Mouse (Mus musculus) CH12.LX (cell line): Measurements from ENCODE around the gene Dicer1. TPM values are rescaled to one million over a fixed set of nuclear protein-coding genes. Genes with fewer than 3 reads are reported as not detected.

Source experiments
- DNase-seq: peaks from one replicate; pipeline ENCODE4 v3.0.0-alpha.2; 2013; ENCODE audit errors: extremely low read depth
- H3K27ac ChIP-seq: 2 replicates; pipeline ENCODE4 v1.5.1; 2012; ENCODE audit warnings: low read depth, mild to moderate bottlenecking, control low read depth, moderate library complexity; ENCODE audit not compliant: insufficient read depth
- H3K27me3 ChIP-seq: replicated peaks from 2 replicates; pipeline ENCODE3; 2012; ENCODE audit warnings: inconsistent platforms
- H3K36me3 ChIP-seq, 2 experiments: replicated peaks in 1 of 2; 2 replicates each; pipeline versions ENCODE3 to v1.6.1; 2012; ENCODE audit warnings: inconsistent platforms in 1 of 2, low read length in 1 of 2, mild to moderate bottlenecking in 1 of 2, mixed read lengths in 1 of 2, moderate library complexity in 1 of 2; ENCODE audit not compliant: control insufficient read depth in 1 of 2, insufficient read depth in 1 of 2
- H3K4me1 ChIP-seq, 2 experiments: 2 replicates each; pipeline ENCODE4 v1.6.1; 2012; ENCODE audit warnings: inconsistent platforms in 1 of 2, moderate library complexity in 1 of 2; ENCODE audit not compliant: insufficient read depth in 2 of 2, control insufficient read depth in 1 of 2
- H3K4me2 ChIP-seq: 2 replicates; pipeline ENCODE4 v1.6.1; 2012; ENCODE audit warnings: low read depth, mild to moderate bottlenecking, control low read depth; ENCODE audit not compliant: poor library complexity, insufficient read depth, severe bottlenecking
- H3K4me3 ChIP-seq, 3 experiments: fragments of 150-350 bp in 1 of 3; sonication (generic) in 1 of 3; replicated peaks in 1 of 3; 2 replicates each; pipeline versions ENCODE3 to v1.5.1; 2011 to 2012; ENCODE audit warnings: low read depth in 2 of 3, low read length in 2 of 3, mild to moderate bottlenecking in 2 of 3, moderate library complexity in 2 of 3, control low read depth in 1 of 3, improper control_type of control experiment in 1 of 3, inconsistent platforms in 1 of 3, mixed read lengths in 1 of 3; ENCODE audit not compliant: poor library complexity in 1 of 3
- H3K79me2 ChIP-seq: replicated peaks from 2 replicates; pipeline ENCODE4 v1.6.1; 2012; ENCODE audit warnings: mild to moderate bottlenecking, moderate library complexity; ENCODE audit not compliant: control insufficient read depth, poor library complexity, insufficient read depth, severe bottlenecking; ENCODE audit errors: extremely low read depth
- H3K9ac ChIP-seq: 2 replicates; pipeline ENCODE4 v1.6.1; 2012; ENCODE audit warnings: low read depth, mild to moderate bottlenecking, control low read depth, moderate library complexity; ENCODE audit not compliant: insufficient read depth
- H3K9me3 ChIP-seq: replicated peaks from 2 replicates; pipeline ENCODE3; 2012; ENCODE audit warnings: low read length, inconsistent platforms, mixed read lengths
- CTCF ChIP-seq, 2 experiments: IDR thresholded peaks in 1 of 2; conservative IDR thresholded peaks in 1 of 2; 2 replicates each; pipeline ENCODE4 v1.5.1; 2011 to 2012; ENCODE audit warnings: low read depth in 2 of 2, low read length in 2 of 2, improper control_type of control experiment in 1 of 2, inconsistent platforms in 1 of 2, mild to moderate bottlenecking in 1 of 2, moderate library complexity in 1 of 2
- E2F4 ChIP-seq: IDR thresholded peaks from 2 replicates; pipeline ENCODE4 v1.6.1; 2011; ENCODE audit warnings: low read depth, low read length, improper control_type of control experiment; ENCODE audit not compliant: insufficient replicate concordance
- ETS1 ChIP-seq: conservative IDR thresholded peaks from 2 replicates; pipeline ENCODE4 v1.6.1; 2012; ENCODE audit warnings: low read depth, mild to moderate bottlenecking, inconsistent platforms, low read length, improper control_type of control experiment, moderate library complexity
- GABPA ChIP-seq: IDR thresholded peaks from 2 replicates; pipeline ENCODE4 v1.6.1; 2012; ENCODE audit warnings: low read depth, low read length, improper control_type of control experiment, inconsistent platforms; ENCODE audit not compliant: insufficient replicate concordance
- IRF4 ChIP-seq: IDR thresholded peaks from 2 replicates; pipeline ENCODE4 v1.6.1; 2014; ENCODE audit warnings: low read depth, mild to moderate bottlenecking, inconsistent platforms, low read length, improper control_type of control experiment
- MAFK ChIP-seq: IDR thresholded peaks from 2 replicates; pipeline ENCODE4 v1.6.1; 2011; ENCODE audit warnings: low read length, improper control_type of control experiment; ENCODE audit not compliant: insufficient replicate concordance
- MYC ChIP-seq: IDR thresholded peaks from 2 replicates; pipeline ENCODE4 v1.6.1; 2011; ENCODE audit warnings: low read depth, mild to moderate bottlenecking, improper control_type of control experiment, low read length
- RAD21 ChIP-seq: IDR thresholded peaks from 2 replicates; pipeline ENCODE4 v1.6.1; 2011; ENCODE audit warnings: low read depth, mild to moderate bottlenecking, low read length, improper control_type of control experiment, moderate library complexity
- RCOR1 ChIP-seq: conservative IDR thresholded peaks from 2 replicates; pipeline ENCODE4 v1.6.1; 2012; ENCODE audit warnings: low read depth, mild to moderate bottlenecking, inconsistent platforms, low read length, improper control_type of control experiment
- SMC3 ChIP-seq: IDR thresholded peaks from 2 replicates; pipeline ENCODE4 v1.6.1; 2011; ENCODE audit warnings: low read depth, low read length, improper control_type of control experiment
- TBP ChIP-seq: conservative IDR thresholded peaks from 2 replicates; pipeline ENCODE4 v1.6.1; 2011; ENCODE audit warnings: low read depth, low read length, improper control_type of control experiment
- TCF12 ChIP-seq: IDR thresholded peaks from 2 replicates; pipeline ENCODE4 v1.6.1; 2014; ENCODE audit warnings: low read depth, mild to moderate bottlenecking, inconsistent platforms, low read length, improper control_type of control experiment
- UBTF ChIP-seq: IDR thresholded peaks from 2 replicates; pipeline ENCODE4 v1.6.1; 2012; ENCODE audit warnings: low read depth, mild to moderate bottlenecking, inconsistent platforms, low read length, improper control_type of control experiment, moderate library complexity
- USF2 ChIP-seq: conservative IDR thresholded peaks from 2 replicates; pipeline ENCODE4 v1.6.1; 2011; ENCODE audit warnings: low read depth, low read length, improper control_type of control experiment
- ZKSCAN1 ChIP-seq: IDR thresholded peaks from 2 replicates; pipeline ENCODE4 v1.6.1; 2012; ENCODE audit warnings: low read depth, inconsistent platforms, low read length, improper control_type of control experiment, borderline replicate concordance
- dilution Hi-C: fragments of 300-500 bp; cut with MboI; formaldehyde crosslinking; loops from 2 replicates; pipeline ENCODE4 v1.14.3; 2020; ENCODE audit warnings: low sequenced_read_pairs; ENCODE audit not compliant: extremely low pct_unique_long_range_greater_than_20kb, extremely low pct_ligation_motif_present
- in situ Hi-C: fragments of 300-500 bp; cut with MboI; formaldehyde crosslinking; loops from 3 replicates; pipeline ENCODE4 v1.14.3; 2019; ENCODE audit warnings: low sequenced_read_pairs, low pct_ligation_motif_present, low pct_unique_long_range_greater_than_20kb, mixed read lengths
- polyA plus RNA-seq: library from polyadenylated mRNA; unstranded; fragments of >175 nt; gene quantifications from 2 replicates; pipeline ENCODE4 v1.2.1, GENCODE M21; 2012; ENCODE audit warnings: low read depth; ENCODE audit not compliant: insufficient read length
- total RNA-seq, 2 experiments: library from RNA; depleted of rRNA; stranded (reverse); fragments of 300-350 nt in 1 of 2; fragments of >200 nt in 1 of 2; gene quantifications; 2 replicates each; pipeline ENCODE4 v1.2.3; 2012 to 2014

Gene Dicer1
- total and polyA plus RNA-seq, 3 experiments = 22.0 to 41.1 (median 23.2) TPM

- in situ Hi-C loops (no loop called here), dilution Hi-C loops (no loop called here)
- peaks cover 22% of the 10 kb centered on the region for H3K79me2 ChIP-seq
- no peak for TF ChIP-seq MAFK
- H3K27ac ChIP-seq = no peak overlapping the region
- DNase-seq = no peak
- peaks cover 16 to 59% of the 10 kb centered on the region in 2 experiments for H3K36me3 ChIP-seq
- H3K4me3 ChIP-seq = no peak overlapping the region
- H3K4me1 ChIP-seq = peaks cover 0 to 17% of the 10 kb centered on the region in 2 experiments; a peak in 2 of 4 replicates
- no peak overlapping the region for H3K9ac ChIP-seq
- no peaks in the 10 kb centered on the region for H3K27me3 ChIP-seq
- no peaks in the 10 kb centered on the region for H3K9me3 ChIP-seq
- H3K4me2 ChIP-seq = no peak overlapping the region
These were observed 13.3 kb downstream of the Dicer1 start for GRCm38 (mm10) chr12:104738446-104738845.

GRCm38 (mm10) chr12:104737666-104738065 lies 14.1 kb downstream of the Dicer1 start:
- TF ChIP-seq TCF12 (no peak), RAD21 (no peak), USF2 (no peak), TBP (no peak), ZKSCAN1 (no peak), ETS1 (no peak), MYC (no peak), RCOR1 (no peak)
- H3K4me3 ChIP-seq = no peak overlapping the region
- no peak for DNase-seq
- H3K9ac ChIP-seq = no peak overlapping the region
- no peak overlapping the region for H3K4me2 ChIP-seq
- peaks cover 21 to 65% of the 10 kb centered on the region in 2 experiments for H3K36me3 ChIP-seq
- in situ Hi-C loops (no loop called here), dilution Hi-C loops (no loop called here)
- H3K27me3 ChIP-seq = no peaks in the 10 kb centered on the region
- H3K79me2 ChIP-seq = peaks cover 15% of the 10 kb centered on the region
- H3K27ac ChIP-seq = no peak overlapping the region
- no peaks in the 10 kb centered on the region for H3K9me3 ChIP-seq
- peaks cover 0 to 10% of the 10 kb centered on the region in 2 experiments; a peak in 2 of 4 replicates for H3K4me1 ChIP-seq

- H3K27ac ChIP-seq = no peak overlapping the region
- H3K4me1 ChIP-seq = no peaks in the 10 kb centered on the region
- H3K27me3 ChIP-seq = no peaks in the 10 kb centered on the region
- H3K4me2 ChIP-seq = no peak overlapping the region
- H3K9me3 ChIP-seq = no peaks in the 10 kb centered on the region
- in situ Hi-C loops (no loop called here), dilution Hi-C loops (no loop called here)
- DNase-seq = no peak
- TF ChIP-seq SMC3 (no peak), GABPA (no peak), CTCF (conservative IDR thresholded peaks at IDR 0.05 in 1 of 2, IDR thresholded peaks at IDR 0.05 in 1 of 2; ENCODE audit: low read depth in 2 of 2, low read length in 2 of 2) (no peak), IRF4 (no peak), ETS1 (no peak), E2F4 (no peak), UBTF (no peak)
- peaks cover 32 to 81% of the 10 kb centered on the region in 2 experiments for H3K36me3 ChIP-seq
- H3K4me3 ChIP-seq = no peak overlapping the region
- H3K9ac ChIP-seq = no peak overlapping the region
- peaks cover 9% of the 10 kb centered on the region; the same call in 1 of the 2 replicates for H3K79me2 ChIP-seq
These were observed 15.8 kb downstream of the Dicer1 start for GRCm38 (mm10) chr12:104735993-104736395.
